Mouse (Mus musculus) T-helper 1 cell (primary cell): Measurements from ENCODE around the gene Fbxl17.

Source experiments
- in situ Hi-C: fragments of 300-600 bp; cut with MboI, MseI; formaldehyde crosslinking; loops from one replicate; pipeline ENCODE4 v1.15.1; 2025; ENCODE audit warnings: high pct_unique_total_duplicates

The Fbxl17 gene

DNA sequence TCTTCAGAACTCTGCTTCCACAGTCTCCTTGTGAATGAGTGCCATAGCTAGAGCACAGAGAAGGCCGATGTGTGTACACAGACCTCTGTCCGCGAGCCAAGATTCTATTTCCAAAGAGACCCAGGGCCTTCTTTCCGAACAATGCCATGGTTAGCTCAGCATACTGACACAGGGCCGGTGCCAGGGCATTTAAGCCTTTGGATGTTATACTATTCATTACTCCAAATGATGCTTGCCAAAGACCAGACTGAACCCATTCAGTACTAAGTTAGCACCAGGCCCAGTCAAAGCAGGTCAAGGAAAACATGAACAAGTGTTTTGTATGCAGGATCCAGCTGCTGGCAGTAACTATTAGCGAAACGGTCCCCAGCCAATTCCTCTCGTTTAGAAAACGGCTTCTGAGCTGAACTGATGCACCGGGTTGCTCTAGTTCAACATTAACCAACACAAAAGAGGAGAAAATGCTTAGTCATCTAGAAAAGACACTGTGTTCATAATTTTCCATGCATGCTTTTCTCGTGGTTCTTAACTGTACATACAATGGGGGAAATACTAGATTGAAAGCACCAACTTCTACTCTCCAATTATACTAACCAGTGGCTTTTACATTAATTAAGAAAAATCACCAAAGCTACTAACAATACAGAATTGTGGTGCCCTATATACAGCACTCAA is 214.4 kb downstream of the Fbxl17 start:
- in situ Hi-C loops: no loop called here

DNA sequence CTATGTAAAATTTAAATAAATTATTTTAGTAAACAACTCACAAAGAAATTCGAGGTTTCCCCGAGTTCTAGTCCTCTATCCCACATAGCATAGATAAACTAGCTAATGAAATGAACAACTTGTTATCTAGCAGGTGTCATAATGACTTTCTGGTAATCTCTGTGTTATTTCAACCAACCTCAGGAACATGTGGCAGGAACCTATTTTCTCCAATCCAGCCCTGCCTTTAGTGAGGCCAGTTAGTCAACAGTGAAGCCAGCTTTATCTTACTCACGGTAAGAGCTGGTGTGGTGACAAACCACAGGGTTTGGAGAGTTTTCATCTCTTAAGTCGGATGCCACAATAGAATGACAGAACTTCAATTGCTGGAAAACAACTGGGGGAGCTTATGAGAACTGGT is 215.7 kb downstream of the Fbxl17 start:
- in situ Hi-C loops: no loop called here

- in situ Hi-C loops: no loop called here
Observed at GRCm38 (mm10) chr17:63282004-63282403, 217.8 kb downstream of the Fbxl17 start.

GRCm38 (mm10) chr17:63280990-63281389 is 218.8 kb downstream of the Fbxl17 start:
- in situ Hi-C loops: no loop called here

- in situ Hi-C loops: no loop called here
Observed at GRCm38 (mm10) chr17:63279144-63279543, 220.7 kb downstream of the Fbxl17 start.

- in situ Hi-C loops: no loop called here
Observed at GRCm38 (mm10) chr17:63273353-63273752, 226.5 kb downstream of the Fbxl17 start.

DNA sequence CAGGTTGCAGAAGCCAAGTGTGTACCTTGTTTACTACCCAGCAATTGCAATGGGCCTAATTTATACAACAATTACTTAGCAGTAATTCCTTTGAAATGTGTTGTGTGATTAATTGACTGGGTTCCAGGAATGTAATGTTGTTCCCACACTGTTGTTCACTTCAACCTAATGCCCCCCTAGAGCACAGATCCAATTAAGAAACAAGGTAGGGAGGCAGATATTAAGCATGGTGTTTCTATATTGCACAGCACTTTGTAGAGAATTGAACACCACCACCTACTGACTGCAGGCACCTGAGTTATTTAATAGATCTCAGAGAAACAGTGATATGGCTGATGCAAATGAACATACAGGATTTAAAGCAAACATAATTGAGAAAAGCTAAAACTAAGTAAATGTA is 226.9 kb downstream of the Fbxl17 start:
- in situ Hi-C loops: no loop called here

DNA sequence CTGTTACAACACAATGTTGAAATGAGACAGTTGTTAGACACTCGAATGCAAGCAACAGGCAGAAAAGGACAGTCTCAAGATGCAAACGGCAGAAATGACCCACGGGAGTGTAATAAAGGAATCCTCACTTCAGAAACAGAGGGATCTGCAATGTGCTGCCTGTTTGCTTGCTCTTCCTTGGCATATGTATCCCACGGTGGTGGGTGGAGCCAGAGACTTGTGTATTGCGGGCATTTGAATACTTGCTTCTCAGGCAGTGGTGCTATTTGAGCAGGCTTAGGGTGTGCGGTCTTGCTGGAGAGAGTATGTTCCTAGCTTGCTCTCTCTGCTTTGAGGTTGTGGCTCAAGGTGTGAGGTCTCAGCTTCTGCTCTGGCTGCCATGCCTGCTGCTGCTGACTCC is 228.8 kb downstream of the Fbxl17 start:
- in situ Hi-C loops: no loop called here

DNA sequence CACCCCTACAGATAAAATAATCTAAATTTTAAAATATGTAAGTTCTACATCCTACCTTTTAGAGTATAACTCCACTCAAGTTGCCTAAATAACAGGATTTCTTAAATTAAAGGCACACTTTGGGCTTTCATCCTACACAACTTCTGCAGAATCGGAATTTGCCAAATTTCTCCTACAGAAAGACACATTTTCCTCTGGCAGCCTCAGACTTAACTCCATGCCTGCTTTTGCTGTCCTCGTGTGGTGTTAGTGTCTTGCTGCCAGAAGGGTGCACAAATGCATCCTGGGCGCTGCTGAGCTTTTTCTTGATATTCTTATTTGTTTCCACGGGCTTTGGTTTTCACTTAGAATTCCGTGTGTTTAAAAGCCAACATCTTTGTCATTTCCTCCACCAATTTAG is 229.3 kb downstream of the Fbxl17 start:
- in situ Hi-C loops: no loop called here

GRCm38 (mm10) chr17:63262674-63263073 is 237.1 kb downstream of the Fbxl17 start:
- in situ Hi-C loops: no loop called here

DNA sequence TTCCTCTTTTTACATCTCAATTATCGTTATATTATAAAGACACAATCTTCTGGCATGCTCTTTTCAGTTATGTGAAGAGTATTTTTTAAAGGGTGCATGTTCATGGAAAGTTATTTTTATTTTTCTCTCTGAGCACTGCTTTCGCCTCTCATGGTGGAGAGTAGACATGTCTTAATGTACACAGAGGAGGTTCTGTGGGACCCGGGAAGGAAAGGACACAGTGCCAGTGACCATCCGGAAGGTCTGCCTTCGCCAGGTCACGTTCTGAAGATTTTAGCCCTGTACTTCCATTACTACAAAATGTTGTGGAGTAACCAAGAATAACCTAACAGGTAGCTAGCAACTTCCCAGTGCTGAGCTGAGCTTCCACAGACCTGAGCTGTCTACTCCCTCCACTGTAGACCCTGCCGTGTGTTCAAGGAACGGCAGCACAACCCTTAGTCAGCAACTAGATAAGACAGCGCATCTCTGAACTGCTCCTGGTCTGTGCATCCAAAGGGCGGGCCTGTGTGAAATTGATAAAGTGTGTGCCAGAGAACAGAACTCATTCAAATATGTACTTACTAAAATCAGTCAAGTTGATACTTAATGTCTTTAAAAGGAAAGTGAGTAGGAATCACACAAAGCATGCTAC is 238.2 kb downstream of the Fbxl17 start:
- in situ Hi-C loops: no loop called here

DNA sequence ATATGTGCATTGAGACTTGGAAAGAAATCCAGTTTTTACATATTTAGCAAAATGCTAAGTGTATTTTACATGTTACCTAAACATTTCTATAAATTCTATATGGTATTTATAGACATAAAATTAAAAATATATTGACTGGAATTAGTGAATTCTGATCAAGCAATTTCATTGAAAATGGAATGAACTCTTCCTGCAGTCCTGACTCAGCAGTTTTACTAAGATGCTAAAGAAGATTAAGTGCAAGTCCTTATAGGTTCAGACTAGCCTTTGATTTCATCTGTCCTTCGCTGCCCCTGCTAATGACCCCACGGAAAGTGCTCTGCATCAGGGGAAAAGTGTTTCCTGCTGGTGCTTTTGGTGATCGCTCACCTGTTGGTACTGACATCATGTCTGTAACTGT is 240.7 kb downstream of the Fbxl17 start:
- in situ Hi-C loops: no loop called here

GRCm38 (mm10) chr17:63246144-63246619 is 253.6 kb downstream of the Fbxl17 start:
- in situ Hi-C loops: no loop called here

- in situ Hi-C loops: no loop called here
Observed at GRCm38 (mm10) chr17:63245472-63245871, 254.3 kb downstream of the Fbxl17 start.

- in situ Hi-C loops: no loop called here
Observed at GRCm38 (mm10) chr17:63242761-63243160, 257.1 kb downstream of the Fbxl17 start.

DNA sequence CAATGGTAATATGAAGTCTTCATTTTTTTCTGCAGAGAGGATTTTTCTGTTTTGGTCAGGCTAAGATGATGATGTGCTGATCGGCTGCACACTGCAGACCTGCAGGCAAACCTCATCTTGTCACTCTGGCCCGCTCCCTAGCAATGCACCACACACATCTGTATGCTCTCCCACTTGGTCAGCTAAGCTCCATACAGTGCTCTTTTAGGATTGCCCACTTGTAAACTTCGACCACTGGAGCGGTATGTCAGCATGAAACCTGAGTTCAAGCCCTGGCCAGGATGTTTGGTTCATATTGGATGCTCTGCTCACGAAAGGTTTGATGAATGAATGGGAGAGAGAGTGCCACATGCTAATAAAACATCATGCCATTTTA is 259.1 kb downstream of the Fbxl17 start:
- in situ Hi-C loops: no loop called here

DNA sequence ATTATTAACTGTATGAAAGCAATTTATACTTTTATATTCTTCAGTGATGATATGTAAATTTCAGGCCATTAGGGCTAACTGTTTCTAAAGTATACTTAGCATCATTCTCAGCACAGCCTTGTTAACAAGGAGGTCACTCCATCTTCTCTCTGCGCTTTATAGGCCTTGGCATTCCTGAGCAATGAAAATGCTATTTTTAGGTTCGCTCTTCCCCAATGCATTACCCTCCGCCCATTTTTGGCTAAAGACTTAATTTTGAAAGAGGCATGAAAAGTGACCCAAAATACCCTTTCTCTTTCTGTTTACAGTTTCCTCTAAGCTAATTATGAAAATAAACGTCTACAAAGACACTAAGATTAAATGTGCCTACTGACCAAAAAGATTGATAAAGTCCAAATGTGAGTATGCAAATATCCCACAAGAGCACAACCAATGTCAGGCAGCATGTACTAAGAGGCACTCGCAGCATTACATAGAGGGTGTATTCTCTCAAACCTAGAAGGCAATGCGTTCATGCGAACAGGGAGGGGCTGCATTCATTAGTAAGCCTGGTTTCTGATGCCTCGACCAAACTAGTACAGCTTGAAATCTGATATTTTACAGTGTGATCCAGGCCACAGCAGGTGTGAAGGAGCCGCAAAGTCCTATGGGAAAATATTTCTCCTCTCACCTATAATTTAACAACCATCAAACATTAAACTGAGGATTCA is 259.6 kb downstream of the Fbxl17 start:
- in situ Hi-C loops: no loop called here

DNA sequence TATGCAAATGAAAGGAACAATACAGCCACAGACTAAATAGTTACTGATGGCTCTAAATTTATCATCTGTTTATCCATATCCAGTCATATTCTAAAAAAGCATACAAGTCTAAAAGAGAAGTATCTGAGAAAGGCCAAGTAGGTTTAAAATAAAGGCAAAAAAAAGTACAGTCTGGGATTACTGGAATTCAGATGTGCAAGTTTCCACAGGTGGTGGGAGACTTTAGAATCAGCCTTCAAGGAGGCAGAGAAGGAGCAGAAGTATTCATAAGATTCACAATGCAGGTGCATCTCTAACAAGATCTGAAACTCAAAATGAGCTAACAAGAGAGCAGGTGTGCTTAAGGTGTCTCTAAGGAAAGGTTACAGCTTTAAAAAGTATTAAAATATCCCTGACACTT is 263.0 kb downstream of the Fbxl17 start:
- in situ Hi-C loops: no loop called here

DNA sequence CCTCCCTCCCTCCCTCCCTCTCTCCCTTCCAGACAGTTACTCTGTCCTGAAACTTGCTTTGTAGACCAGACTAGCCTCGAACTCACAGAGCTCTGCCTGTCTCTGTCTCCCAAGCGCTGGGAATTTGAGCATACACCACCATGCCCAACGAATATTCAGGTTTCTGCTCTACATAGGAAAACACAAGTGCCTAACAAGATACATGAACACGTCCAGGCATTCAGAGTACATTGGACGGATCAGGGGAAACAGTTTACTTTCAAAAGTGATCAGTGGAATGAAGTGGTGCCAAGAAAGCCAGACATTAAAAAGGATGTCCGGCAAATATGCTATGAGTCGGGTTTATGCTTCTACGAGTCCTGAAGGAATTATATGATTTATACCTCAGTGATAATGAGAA is 263.6 kb downstream of the Fbxl17 start:
- in situ Hi-C loops: no loop called here

GRCm38 (mm10) chr17:63235821-63236220 is 264.0 kb downstream of the Fbxl17 start:
- in situ Hi-C loops: no loop called here

GRCm38 (mm10) chr17:63229111-63229510 is 270.7 kb downstream of the Fbxl17 start:
- in situ Hi-C loops: no loop called here

GRCm38 (mm10) chr17:63226380-63226779 is 273.4 kb downstream of the Fbxl17 start:
- in situ Hi-C loops: no loop called here

DNA sequence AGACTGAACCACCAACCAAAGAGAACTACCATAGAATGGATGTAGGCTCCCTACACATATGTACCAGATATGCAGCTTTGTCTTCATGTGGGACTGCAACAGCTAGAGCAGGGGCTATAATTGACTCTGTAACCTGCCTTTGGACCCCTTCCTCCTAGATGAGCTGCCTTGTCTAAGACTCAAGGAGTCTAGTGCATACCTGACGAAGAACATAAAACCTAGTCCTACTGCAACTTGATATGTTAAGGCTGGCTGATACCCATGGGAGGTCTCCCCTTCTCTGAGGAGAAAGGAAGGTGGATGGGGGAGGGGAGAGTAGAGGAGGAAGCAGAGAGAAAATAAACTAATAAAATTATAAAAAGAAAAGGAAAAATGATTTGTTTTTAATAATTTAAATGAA is 273.9 kb downstream of the Fbxl17 start:
- in situ Hi-C loops: no loop called here
